Mouse (Mus musculus) megakaryocyte, embryonic 14.5 days (primary cell): ENCODE measurements around the gene Gm21897.
"Not testable (repeated sequence)": the region's sequence is repeated elsewhere in the genome, so short reads cannot be mapped to it uniquely, and the experiment has no call there.

Experiments
- FLI1 ChIP-seq: IDR thresholded peaks from 2 replicates; pipeline ENCODE4 v1.6.1; 2012; ENCODE audit warnings: low read length, inconsistent platforms, mixed read lengths
- GATA1 ChIP-seq: IDR thresholded peaks from 3 replicates; pipeline ENCODE4 v1.6.1; 2012; ENCODE audit warnings: mixed read lengths, low read length, inconsistent platforms, borderline replicate concordance

DNA sequence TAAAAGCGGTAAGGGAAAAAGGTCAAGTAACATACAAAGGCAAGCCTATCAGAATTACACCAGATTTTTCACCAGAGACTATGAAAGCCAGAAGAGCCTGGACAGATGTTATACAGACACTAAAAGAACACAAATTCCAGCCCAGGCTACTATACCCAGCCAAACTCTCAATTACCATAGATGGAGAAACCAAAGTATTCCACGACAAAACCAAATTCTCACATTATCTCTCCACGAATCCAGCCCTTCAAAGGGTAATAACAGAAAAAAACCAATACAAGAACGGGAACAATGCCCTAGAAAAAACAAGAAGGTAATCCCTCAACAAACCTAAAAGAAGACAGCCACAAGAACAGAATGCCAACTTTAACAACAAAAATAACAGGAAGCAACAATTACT lies at the start of gene Gm21897:
- TF ChIP-seq GATA1, FLI1: not testable (repeated sequence)
